Mouse (Mus musculus) thymus, adult 2 months (tissue): ENCODE measurements around the gene Mon2.

ENCODE experiments used
- CTCF ChIP-seq: fragments of 200-500 bp; IDR thresholded peaks from 2 replicates; pipeline ENCODE4 v1.5.1; 2012; ENCODE audit warnings: mild to moderate bottlenecking, control low read depth, low read length, moderate library complexity, borderline replicate concordance; ENCODE audit not compliant: control insufficient read depth, poor library complexity, insufficient read depth; ENCODE audit errors: extremely low read depth
- POLR2A ChIP-seq: fragments of 200-500 bp; IDR thresholded peaks from 2 replicates; pipeline ENCODE4 v1.6.1; 2012; ENCODE audit warnings: mild to moderate bottlenecking, low read length, control low read depth, moderate library complexity; ENCODE audit not compliant: control insufficient read depth, poor library complexity, insufficient read depth; ENCODE audit errors: extremely low read depth

- no peak for TF ChIP-seq CTCF
- no peak for TF ChIP-seq POLR2A
These were observed 15.4 kb upstream of the Mon2 start for GRCm38 (mm10) chr10:123091737-123092136.
